Mouse (Mus musculus): ENCODE data around the gene Fzd5.

Gene Fzd5

DNA sequence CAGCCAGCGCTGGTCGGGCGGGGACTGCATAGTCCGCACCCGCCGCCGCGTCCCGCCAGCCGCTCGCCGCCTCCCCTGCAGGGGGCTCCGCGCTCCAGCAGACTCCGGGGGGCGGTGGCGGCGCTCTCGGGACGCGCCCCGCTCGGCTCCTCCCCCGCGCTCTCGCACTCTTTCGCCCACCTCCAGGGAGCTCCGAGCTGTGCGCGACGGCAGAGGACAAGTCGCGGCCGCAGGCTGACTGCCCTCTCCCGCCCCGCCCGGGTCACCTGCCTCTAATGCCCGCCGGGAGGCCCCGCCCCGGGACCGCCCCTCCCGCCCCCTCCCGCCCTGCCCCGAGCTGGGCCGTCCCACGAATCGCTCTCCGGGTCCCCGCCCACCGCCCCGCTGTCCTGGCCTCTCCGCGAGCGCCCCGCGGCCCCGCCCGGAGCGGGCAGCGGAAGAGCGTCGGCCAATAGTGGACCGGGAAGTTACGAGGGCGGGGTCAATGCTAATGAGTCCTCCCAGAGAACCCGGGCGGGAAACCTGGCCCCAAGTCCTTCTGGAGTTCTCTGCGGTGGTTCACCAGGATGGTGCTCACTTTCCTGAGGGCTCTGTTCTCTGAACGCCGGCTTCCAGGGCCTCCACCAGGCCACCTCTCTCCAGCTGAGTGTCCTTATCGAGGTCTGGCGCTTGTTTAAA is at the start of gene Fzd5:
Gene Fzd5, minus strand, starts transcription at position 250 of the 678 bp plus-strand sequence.
- peak; percentile 99 for DNase-seq (ENCODE audit: low read depth, low spot score)

DNA sequence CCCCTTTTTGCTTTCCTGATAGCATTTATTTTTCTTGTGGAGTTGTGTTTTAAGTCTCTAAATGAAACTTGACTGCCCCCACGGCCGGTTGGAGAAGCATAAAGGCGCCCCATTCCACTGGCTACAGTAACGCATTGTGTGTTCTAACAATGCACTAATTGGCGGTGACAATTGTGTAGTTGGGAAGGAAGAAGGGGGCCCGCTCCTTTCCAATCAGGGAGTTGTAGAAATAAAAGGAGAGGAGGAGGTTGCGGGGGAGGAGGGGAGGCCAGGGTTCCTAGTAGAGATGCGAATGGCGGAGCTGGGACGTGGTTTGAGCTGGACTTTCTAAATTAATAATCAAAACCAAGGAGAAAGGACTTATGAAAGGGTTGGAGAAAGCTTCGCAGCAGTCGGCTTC is 42.3 kb upstream of the Fzd5 start:
- peak; percentile 43 for DNase-seq (ENCODE audit: low read depth, low spot score)

DNA sequence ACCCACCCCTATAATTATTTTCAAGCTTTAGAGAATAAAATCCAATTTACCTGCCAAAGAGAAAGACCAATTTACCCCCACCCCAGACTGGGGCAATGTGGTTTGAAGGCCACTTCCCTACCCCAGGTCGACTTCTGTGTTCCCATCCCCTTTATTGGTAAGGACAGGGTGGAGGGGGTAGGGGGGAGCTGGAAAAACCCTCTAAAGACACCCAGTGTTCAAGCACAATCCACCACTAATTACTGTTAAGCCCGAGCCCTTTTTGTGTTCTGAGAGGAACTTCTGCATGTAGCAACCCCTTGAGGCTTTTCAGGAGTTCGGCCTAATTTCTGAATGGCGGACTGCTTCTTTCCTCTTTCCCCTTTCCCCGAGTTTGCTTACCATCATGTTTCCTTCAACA is 41.9 kb upstream of the Fzd5 start:
- DNase-seq (ENCODE audit: low read depth, low spot score): no peak

DNA sequence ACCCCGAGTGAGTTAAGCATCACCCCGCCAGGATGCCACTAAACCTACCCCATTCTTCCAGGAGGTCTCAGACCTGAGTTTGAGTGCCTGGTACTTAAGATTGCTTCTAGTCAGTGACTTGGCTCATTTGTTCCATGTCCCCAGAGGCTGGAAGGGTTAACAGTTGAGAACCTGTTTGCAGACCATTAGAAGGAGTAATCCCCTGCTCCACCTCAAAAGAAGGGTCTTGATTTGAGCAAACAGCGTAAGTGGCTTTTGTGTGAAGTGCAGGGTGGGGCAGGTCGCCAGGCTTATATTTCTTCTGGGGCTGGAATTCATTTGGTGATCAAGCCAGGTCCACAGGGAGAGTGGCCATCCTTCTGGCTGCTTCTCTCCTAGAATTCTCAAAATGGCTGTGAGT is 35.8 kb upstream of the Fzd5 start:
- no peak for DNase-seq (ENCODE audit: low read depth, low spot score)

DNA sequence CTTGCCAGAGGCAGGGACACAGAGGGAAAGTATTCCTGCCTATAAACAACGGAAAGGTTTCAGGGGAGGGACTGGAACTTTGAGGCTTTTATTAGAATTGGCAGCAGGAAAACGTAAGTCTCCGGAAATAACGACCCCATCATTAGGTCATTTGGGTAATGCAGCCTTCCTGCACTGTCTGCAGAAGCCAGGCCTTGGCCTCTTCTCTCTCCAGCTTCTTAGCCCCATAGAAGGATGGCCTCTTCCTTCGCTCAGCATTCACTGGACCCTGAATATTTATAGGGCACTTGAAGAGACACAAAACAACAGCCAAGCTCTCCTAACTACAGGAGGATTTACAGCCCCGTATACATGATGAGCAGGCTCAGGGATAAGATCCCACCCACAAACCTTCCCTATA is 32.6 kb upstream of the Fzd5 start:
- DNase-seq (ENCODE audit: low read depth, low spot score): no peak

DNA sequence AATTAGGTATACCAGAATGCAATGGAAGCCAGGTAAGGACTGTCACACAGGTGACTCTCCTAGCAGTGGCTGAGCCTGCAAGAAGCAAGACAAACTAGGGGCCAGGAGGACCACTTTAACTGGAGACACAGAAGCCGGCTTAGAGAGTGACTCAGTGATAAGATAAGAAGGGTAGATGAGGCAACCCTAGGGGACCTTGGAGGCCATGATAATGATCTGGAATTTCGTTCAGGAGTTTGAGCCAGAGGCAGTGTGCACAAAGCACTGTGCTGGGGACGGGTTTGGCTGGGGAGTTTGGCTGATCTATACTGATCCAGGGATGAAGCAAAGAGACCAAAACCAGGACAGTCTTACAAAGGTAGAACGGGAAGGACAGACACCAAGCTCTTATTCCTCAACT is 24.1 kb upstream of the Fzd5 start:
- no peak for DNase-seq (ENCODE audit: low read depth, low spot score)

DNA sequence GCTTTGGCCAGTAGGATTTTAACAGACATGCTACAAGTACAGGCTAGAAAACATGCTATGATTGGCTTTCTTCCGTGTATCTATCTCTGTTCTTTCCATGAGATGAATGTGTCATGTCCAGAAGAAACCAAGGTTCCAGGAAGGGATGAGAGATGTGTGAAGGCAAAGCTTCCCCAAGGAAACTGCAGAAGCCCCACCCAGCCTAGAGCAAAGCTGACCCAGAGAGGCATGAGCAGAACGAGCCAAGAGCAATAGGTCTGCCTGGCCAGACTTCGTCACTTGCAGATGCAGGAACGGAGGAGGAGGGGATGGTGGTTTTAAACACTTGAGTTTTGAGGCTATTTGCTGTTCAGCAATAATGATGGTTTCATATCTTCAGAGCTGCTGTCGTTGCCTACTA is 20.2 kb upstream of the Fzd5 start:
- DNase-seq (ENCODE audit: low read depth, low spot score): no peak

DNA sequence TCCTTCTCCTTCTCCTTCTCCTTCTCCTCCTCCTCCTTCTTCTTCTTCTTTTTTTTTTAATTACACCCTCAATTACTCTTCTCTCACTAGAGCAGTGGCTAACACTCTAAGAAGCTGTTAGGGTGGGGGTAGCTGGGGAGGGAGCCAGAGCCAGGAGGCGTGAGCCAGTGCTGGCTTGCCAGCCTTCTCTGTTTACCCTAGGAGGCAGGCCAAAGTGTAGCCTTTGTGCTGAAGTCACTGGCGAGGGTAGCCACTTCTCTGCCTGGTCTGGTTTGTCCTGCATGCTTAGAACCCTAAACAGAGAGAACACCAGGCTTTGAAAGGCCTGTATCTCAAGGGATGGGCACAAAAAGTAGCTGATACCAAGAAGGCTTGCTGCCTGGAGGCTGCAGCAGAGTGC is 19.7 kb upstream of the Fzd5 start:
- DNase-seq (ENCODE audit: low read depth, low spot score): no peak

DNA sequence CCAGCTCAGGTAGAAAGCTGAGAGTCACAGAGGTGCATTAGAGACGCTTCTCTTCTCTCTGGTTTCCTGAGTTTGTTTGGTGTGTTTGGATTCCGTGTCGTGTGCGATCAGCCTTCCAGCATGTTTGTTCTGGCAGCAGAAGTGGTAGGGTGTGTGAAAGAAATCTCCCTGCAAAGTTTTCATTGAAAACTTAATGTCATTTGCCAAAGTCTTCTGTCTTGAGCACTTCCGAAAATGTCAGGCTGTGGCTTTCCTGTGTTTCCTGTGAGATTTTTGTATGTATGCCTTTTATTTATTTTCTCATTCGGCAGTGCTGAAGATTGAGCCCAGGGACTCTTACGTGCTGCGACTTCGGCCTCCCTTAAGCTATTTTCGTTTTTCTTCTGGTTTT is 19.1 kb upstream of the Fzd5 start:
- DNase-seq (ENCODE audit: low read depth, low spot score): no peak

DNA sequence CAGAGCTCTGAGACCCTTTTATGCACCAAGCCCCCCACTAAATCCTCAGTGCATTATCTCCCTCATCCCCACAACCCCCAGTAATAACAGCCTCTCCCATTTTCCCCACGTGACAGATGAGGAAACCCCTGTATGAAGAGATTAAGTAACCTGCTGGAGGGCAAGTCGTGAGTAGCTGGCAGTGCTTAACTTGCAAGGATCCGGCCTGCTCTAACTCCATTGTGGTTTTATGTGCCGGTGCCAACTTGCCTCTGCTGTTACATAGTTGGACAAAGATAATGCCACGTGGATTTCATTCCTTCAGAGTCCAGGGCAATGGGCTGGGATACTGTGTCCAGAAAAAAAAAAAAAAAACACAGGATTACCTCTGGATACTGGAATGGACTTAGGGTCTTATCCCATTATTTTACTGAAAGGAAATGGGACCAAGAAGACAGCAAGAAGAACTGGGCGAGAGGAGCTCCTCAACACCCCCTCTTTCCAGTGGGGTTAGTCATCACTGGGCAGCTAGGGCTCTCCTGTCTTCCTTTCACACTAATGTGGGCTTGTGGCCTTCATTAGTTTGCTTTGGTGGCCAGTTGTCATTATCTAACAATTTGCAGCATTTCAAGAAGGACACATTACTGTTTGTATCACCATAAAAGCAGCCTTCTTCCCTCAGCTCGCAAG is 18.6 kb upstream of the Fzd5 start:
- no peak for DNase-seq (ENCODE audit: low read depth, low spot score)

DNA sequence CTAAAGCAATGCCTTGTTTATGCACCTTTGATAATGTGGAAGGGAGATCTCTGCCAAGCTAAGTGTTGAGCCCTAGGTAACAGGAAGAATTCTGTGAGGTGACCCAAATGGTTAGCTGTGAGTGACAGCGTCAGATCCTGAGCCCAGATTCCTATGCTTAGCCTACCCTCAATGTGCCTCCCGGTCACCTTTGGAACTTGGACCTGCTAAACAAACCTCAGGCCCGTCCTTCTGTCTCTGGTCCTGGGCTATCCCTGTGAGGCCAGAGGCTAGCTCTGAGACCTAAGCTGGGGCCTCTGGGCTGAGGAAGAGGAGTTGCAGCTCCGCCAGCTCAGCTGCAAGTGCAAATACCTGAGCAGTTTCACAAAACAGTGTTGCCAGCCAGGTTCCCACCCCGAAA is 17.1 kb upstream of the Fzd5 start:
- DNase-seq (ENCODE audit: low read depth, low spot score): no peak

DNA sequence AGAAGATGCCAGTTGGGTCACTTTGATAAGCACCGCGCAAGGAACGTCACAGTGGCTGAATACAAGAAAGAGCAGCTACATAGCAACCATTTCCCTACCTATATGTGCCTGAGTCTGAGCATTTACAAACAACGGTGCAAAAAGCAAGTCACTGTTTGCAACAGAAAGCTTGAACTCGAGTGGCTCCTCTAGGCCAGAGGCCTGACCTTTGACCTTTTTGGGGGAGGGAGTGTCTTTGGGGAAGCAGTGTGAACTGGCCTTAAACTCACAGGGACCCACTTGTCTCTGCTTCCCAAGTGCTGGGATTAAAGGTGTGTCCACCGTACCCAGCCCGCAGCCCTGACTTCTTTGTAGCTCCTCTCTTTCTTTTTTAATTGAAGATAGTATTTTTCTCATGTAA is 16.1 kb upstream of the Fzd5 start:
- DNase-seq (ENCODE audit: low read depth, low spot score): peak; percentile 76

DNA sequence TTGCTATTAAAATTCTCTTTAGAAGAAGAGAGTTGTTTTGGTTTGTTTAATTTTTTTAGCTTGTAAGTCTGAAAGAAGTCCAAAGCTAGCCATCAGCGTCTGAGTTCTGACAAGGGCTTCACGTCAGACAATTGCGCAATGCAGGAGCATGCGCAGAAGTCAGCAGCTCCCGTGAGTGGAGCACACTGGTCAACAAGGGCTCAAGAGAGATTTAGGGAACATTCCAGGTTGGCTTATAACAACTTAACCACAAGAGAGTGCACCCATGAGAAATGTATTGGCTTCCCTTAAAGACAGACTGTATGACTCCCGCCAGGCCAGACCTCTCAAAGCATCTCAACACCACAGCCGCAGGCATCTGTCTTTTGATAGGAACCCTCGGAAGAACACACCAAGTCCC is 15.6 kb upstream of the Fzd5 start:
- peak; percentile 64 for DNase-seq (ENCODE audit: low read depth, low spot score)

DNA sequence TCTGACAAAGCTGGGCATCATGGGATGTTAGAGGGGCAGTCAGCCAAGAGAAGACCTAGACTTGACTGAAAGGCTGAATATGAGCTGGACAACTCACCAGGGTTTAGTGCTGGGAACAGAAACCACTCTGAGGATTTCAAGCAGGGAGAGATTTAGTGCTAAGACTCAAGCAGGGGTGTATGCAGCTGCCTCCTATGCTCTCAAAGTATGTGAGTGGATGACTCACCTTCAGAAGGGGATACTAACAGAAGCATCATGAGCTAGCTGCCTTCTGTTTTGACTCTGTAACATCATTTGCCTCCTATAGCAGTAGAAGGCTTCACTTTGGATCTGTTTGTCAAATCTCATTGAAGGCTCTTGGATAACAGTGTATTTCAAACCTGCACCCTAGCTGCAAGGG is 7.1 kb upstream of the Fzd5 start:
- no peak for DNase-seq (ENCODE audit: low read depth, low spot score)

DNA sequence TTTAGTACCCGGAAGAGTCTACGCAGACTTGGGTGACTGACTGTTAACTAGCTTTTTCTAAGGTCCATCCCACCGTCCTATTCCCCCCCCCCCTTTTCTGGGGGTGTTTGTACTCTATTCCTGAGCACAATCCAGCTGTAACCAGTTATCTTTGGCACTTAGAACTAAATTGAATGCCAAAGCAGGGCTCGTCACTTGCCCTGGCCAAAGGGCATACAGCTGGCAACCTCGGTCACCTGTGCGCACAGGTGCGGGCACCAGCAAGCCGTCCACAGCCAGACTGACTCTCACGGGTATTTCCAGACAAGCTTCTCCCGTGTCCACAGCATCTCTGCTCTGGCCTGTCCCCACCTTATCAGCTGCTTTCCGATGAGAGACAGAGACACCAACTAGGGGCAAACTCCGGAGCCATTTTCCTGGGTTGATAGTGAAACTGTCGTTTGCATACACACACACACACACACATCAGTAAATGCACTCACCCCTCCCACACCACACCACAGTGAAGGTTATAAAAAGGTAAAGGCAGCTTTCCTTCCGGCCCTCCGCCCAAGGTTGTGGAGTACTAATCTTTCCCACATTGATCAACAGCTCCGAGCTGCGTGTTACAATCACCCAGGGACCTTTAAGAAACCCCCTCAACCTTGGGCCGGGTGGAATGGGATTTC is 5.3 kb upstream of the Fzd5 start:
- DNase-seq (ENCODE audit: low read depth, low spot score): no peak

DNA sequence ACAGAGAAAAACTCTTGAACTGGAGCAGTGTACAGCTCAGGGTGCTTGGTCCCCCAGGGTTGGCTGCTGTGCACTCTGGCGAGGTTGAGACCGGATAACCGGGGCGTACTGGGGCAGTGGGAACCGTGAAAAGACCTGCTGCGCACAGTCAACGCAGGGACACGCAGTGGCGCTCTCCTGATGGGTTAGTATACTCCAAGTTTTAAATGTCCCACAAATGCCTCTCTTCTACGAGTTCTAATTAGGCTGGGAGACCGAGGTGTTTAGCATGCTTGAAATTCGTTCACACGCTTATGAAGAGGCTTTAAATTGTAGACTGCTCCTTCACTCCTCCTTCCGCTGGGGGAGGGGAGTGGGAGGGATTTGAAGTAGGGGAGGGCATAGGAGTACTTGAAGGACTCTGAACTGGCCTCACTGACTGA is 1.1 kb upstream of the Fzd5 start:
- DNase-seq (ENCODE audit: low read depth, low spot score): peak; percentile 78

DNA sequence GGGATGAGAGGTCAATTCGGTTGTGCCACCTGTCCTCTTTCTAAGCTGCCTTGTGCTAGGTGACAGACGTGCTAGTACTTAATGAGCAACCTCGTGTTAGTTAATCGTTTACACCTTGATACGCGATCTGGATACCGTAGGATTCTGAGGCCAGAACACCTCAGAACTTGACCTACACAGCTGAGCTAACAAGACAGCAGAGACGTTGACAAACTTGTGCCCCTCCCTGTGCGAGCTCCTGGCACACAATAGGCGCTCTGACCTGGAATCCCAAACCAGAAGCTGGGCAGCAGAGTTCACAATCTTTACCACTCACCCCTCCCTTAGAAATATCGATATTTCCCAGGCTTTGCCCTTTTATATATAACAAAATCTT is 617 bp upstream of the Fzd5 start:
- DNase-seq (ENCODE audit: low read depth, low spot score): peak; percentile 64

DNA sequence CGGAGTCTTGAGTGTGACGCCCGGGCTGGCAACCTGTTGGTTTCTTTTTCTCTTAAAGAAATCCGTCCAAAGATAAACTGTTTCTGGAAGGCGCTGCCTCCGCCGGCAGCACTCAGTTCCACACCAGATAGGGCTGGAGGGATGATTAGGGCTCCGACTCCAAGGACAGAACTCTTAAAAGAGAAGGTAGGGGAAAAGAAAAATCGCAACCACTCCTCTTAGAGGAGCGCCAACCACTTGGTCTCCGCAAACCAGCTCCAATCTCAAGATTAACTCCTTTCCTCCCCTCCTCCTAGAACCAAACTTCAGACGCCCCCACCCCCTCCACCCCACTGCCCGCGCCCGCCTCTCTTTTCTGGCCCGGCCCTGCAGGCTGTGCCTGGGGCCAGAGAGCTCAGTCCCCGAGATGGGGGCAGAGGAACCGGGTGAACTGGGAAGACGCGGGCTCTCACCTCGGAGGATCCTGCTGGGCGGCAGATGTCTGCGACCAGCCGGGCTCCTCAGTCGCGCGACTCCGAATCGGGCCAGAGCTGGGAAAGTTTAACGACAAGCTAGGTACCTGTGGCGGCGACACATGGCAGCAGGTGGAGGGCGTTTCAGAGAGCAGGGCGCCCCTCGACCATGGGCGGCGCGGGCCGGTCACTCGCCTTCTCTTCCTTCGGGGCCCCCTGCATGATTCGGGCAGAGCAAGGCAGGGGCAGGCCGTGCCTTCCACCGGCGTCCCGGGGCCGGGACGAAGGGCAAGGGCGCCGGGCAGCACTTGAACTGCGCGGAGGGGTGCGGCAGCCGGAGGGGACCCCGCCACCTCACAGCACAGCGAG is 660 bp downstream of the Fzd5 start:
- peak; percentile 68 for DNase-seq (ENCODE audit: low read depth, low spot score)

DNA sequence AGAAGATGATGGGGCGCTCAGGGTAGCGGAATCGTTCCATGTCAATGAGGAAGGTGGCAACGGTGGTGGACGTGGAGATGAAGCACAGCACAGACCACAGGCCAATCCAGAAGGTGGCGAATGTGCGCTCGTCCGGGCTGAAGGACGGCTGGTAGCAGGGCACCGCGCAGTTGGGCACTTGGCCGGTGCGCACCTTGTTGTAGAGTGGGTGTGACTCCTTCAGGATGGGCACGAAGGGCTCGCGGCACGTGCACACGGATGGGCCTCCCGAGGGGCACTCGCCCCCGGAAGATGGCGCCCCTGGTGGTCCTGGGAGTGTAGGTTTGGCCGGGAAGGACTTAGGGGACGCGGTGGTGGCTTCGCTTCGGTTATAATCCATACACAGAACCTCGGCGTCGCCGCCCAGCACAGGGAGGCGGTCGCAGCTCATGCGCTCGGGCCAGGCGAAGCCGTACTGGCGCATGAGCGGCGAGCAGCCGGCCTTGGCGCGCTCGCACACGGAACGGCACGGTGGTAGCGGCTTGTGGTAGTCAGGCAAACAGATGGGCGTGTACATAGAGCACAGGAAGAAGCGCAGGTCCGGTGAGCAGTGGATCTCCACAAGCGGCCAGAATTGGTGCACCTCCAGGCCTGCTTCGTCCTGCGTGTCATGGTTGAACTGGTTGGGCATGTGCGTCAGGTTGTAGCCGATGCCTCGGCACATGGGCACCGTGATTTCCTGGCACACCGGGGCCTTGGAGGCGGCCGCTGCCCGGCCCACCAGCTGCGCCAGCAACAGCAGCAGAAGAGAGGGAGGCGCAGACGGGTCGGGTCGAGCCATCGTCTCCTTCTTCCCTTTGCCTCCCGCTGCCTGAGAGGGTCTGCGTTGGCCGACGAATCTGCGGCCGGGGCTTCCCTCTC is 1.5 kb downstream of the Fzd5 start:
- peak; percentile 76 for DNase-seq (ENCODE audit: low read depth, low spot score)

DNA sequence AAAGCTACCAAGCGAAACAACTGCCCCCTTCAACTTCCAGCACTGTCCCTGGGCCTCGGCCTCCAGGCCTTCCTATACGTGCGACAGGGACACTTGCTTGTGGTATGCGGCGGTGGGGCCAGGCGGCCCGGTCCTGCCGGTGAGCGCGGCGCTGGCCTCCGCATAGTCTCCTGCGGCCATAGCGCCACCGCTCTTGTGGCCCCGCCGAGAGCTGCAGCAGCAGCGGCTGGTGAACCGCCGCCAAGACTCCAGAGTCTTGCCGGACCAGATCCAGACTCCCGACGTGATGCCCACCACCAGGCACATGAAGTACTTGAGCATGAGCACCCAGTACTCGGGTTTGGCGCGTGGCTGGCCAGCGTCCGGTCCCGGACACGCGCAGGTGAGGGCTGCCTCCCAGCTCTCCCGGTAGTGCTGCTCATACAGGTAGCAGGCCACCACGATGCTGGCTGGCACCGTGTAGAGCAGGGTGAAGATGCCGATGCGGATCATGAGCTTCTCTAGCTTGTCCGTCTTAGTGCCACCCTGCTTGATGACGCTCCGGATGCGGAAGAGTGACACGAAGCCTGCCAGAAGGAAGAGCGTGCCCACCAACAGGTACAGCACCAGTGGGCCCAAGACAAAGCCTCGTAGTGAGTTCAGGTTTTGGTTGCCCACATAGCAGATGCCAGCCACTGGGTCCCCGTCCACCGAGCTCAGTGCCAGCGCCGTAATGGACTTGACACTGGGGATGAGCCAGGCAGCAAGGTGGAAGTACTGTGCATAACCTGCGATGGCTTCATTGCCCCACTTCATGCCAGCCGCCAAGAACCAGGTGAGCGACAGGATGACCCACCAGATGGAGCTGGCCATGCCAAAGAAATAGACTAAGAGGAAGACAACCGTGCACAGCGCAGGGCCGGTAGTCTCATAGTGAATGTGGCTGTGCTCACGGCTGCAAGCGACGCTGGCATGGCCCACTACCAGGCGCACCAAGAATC is 2.5 kb downstream of the Fzd5 start:
- peak; percentile 37 for DNase-seq (ENCODE audit: low read depth, low spot score)

All from ZHBTc4 (cell line).